Mouse (Mus musculus) E14TG2a.4 (cell line): ENCODE data around the gene Ces1b.

ENCODE experiments used
- CTCF ChIP-seq: conservative IDR thresholded peaks from 2 replicates; pipeline ENCODE4 v1.5.1; 2014; ENCODE audit warnings: low read length
- NANOG ChIP-seq: IDR thresholded peaks from 2 replicates; pipeline ENCODE4 v1.6.1; 2014; ENCODE audit warnings: borderline replicate concordance, low read length, mixed read lengths
- POU5F1 ChIP-seq: IDR thresholded peaks from 2 replicates; pipeline ENCODE4 v1.6.1; 2014; ENCODE audit warnings: low read length, borderline replicate concordance

GRCm38 (mm10) chr8:93079887-93080286, at the start of gene Ces1b:
- TF ChIP-seq CTCF (no peak), POU5F1 (no peak), NANOG (no peak)
